Mouse (Mus musculus): ENCODE measurements around the gene B4gat1.

B4gat1 gene

DNA sequence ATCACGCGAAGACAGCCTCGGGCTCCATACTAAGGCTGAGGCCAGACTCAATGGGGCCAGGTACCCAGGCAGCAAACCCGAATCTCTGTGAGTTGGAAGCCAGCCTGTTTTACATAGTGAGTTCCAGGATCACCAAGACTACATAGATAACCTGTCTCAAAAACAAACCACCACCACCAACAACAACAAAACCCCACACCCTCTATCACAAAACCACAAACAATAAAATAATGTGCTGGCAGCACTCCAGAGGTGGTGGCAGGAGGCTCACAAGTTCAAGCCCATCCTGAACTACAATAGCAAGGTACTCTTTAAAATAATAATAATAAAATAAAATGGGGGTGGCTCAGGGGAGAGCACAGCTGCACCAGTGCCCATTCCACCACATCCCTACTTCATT, 2.0 kb upstream of the B4gat1 start:
- DNase-seq, result no peak

DNA sequence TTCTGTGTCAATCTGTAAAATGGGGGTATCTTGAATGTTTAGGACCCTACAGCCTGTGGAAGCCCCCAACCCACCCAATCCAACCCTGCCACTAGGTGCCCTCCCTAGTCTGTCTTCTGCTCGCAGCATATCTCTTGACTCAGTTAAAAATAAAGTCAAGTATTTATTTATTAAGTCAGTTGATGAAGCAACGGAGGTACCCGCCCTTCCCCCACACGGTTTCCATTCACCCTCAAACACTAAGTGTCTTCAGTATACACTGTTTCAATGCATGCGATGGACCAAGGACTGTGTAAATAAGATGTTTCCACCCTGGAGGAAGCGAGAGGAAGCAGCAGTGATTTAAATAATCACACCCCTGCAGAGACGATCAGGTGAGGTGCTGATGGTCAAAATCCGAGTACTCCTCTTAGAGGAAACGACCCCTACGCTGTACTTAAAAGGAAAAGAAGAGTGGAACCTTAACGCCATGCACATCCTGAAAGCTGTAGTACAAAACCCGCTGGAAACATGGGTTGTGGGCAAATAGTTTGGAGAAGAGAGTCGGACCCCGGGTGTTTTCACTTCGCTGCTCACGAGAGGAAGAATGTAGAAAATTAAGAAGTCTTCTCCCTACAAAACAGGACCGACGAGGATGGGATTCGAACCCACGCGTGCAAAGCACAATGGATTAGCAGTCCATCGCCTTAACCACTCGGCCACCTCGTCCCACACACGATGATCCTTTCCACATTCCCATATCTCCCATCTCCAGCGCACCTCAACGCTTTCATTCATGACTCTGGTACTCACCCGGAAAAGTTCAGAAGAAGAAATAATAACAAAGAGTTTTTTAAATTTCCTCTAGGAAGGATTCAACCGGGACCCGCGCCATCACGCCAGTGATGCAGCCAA, 701 bp upstream of the B4gat1 start:
- DNase-seq, result peak; percentile 83

DNA sequence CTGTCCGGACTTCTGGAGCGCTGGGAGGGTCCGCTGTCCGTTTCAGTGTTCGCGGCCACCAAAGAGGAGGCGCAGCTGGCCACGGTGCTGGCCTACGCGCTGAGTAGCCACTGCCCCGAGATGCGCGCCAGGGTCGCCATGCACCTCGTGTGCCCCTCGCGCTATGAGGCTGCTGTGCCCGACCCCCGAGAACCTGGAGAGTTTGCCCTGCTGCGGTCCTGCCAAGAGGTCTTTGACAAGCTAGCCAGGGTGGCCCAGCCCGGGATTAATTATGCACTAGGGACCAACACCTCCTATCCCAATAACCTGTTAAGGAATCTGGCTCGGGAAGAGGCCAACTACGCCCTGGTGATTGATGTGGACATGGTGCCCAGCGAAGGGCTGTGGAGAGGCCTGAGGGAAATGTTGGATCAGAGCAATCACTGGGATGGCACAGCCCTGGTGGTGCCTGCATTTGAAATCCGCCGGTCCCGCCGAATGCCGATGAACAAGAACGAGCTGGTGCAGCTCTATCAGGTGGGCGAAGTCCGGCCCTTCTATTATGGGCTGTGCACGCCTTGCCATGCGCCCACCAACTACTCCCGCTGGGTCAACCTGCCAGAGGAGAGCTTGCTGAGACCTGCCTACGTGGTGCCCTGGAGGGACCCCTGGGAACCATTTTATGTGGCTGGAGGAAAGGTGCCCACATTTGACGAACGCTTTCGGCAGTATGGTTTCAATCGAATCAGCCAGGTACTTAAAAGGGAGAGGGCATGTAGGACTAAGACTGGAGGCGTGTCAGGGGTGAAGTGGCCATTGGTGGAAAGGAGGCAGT, 882 bp downstream of the B4gat1 start:
- DNase-seq, result peak; percentile 39

DNA sequence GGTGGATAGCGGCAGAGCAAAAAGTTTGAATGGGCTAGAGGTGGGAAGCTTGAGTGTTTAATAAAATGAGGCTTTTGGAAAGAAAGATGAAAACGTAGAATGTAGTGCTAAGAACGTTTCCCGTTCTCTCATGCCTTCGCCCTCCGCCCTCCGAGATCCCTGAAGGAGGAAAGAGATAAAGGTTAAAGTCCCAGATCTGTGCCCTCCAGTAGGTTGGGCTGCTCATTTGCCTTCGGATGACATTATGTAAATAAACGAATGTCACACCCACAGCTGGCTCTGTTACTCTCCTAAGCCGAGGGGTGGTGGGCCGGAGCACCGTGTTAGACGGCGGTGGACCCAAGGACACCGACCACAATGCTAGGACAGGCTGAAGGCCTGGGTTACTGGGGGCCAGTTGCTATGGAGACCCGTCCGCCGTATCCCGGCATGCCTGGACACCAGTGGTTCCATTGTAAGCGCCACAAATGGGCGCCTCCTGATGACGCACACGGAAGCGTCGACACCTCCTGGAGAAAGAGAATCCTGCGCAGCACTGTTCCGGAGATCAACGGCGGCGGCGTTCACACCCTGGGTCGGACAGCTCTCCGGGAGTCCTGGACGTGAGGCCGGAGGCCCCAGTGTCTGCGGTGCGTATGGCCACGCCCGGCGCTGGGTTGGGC, 2.4 kb downstream of the B4gat1 start, which contains the start of gene Brms1:
TSS of gene Brms1 (plus strand) at position 493 of the 662 bp plus-strand sequence.
- peak; percentile 94 for DNase-seq

DNA sequence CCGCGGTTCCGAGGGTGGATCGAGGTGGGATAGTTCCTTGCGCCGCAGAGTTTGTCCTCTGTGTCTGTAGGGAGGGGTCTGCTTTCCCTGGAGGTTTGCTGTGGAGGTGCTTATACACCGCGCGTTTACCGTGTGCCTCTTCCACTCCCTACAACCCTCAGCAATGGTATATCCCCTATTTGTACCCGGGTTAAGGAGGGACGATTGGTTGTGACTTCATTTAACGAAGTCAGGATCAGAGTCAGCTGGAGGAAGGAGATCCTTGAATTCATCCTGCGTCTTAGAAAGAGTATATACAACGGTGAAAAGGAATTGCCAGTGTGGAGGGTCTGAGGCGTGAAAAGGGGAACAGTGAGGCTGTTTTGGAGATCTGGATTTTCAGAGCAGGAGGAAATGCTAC, 3.0 kb downstream of the B4gat1 start:
- no peak for DNase-seq

DNA sequence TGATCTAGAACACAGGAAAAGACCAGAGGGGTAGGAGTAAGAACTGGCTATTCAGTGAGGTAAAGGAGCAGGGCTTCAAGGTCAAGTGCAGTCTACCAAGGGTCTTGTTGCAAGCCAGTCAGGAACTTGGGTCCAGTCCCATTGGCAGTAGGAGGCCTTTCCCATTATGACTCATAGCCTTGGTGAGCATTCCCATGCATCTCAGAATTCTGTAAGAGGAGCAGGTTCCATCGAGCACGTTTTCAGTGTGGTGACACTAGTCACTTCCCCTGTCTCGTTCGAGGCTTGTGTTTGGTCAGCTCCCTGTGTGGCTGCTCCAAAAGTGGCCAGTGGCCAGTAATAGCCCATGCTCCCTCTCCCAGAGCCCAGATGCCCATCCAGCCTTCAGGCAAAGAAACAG, 6.9 kb downstream of the B4gat1 start:
- no peak for DNase-seq

DNA sequence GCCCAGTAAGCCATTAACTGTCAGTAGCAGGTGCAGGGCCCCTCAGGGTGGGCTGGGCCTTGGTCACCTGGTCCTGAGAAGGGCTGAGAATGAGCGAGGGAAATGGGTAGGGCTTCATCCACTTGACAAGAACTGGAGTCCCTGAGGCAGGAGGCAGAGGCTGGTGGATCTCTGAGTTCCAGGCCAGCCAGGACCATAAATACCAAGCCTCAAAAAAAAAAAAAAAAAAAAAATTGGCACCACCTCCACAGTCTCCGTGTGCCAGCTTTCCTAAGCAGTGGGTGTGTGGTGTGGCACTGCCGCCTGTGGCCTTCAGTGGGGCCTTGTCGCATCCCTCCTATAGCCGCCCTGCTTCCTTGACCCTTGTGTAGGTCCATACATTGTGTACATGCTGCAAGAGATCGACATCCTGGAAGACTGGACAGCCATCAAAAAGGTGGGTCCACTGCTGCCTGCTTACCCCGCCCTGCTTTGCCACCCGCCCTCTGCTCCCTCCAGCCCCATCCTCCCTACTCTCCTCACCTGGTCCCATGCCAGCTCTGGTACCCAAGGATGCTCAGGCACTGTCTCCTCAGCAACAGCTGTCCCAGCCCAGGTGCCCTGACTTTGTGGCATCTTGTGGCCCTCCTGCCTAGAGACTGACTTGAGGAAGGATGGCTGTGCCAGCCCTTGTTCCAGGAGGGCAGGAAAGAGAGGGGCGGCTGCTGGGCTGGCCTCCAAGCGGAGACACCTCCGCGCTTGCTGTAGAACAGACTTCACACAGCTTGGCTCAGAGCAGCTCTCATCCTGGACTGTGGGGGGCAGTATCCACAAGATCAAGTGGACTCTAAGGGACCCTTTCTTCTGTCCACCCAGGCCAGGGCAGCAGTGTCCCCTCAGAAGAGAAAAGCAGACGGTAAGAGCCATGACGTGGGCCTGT, 9.8 kb downstream of the B4gat1 start:
- DNase-seq, result no peak

DNA sequence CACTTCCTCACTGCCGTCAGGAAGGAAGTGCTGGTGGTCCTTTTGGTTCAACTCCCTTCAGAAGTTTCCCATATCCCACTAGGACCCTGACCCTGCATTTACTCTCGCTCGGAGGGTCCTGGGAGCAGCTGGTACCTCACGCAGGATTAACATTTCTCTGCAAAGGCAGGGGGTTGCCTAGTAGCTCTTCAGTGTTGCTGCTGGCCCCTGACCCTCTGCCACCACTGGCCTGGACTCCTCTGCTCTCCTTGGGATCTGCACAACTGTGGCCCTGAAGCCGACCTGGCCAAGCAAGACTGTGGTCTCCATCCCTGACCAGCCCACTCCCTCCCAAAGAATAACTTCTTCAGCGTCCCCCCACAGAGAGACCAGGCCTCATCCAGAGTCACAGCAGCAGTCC, 10.7 kb downstream of the B4gat1 start:
- DNase-seq, result no peak

DNA sequence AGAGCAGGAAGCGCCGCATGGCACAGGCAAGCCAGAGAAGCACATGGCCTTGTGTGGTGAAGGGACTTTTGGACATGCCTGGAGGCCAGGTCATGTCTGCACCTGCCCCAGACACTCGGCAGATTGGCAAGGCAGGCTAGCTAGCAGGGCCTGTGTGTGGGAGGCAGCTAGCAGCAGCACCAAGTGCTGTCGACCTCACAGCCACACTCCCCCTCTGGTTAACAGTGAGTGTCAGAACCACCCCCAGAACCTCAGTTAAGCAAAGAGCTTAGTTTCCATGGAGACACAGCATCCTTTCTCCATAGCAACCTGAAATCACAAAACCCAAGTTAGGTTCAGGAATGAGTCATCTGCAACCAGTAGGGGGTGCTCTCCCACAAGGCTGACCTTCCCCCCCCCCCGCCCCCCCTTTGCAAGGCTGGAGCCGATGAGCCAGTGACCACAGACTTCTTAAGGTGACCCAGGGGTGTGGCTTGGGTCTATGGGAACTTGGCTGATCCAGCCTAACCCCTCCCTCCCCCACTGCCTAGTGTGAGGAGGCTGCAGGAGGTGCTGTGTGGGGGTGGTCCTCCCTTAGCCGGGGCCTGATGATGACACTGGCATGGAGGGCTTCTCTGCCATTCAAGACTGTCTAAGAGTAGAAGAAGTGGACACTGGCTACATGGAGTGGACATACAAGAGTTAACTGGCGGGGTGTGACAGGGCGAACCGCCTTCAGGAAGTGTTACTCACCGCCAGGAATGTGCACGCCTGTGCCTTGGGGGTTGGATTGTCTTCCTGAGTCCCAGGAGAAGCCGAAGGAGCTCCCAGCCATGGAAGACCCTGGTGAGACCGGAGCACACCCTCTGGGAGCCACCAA, 11.7 kb downstream of the B4gat1 start, which contains the start of gene Rin1:
TSS of gene Rin1 (plus strand) at position 435 of the 859 bp plus-strand sequence.
- peak; percentile 62 for DNase-seq

DNA sequence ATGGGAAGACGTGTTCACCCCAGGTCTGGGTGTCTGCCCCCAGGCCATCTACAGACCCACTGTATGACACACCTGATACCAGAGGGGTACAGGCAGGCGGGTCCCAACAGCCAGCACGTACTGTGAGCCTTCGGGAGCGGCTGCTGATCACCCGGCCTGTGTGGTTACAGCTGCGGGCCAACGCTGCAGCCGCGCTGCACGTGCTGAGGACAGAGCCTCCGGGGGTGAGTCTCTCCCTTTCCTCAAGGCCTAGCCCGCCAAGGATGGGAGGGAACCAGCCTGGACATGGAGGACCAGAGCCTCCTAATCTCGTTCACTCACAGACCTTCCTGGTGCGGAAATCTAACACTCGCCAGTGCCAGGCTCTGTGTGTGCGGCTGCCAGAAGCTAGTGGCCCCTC, 12.4 kb downstream of the B4gat1 start:
- no peak for DNase-seq

DNA sequence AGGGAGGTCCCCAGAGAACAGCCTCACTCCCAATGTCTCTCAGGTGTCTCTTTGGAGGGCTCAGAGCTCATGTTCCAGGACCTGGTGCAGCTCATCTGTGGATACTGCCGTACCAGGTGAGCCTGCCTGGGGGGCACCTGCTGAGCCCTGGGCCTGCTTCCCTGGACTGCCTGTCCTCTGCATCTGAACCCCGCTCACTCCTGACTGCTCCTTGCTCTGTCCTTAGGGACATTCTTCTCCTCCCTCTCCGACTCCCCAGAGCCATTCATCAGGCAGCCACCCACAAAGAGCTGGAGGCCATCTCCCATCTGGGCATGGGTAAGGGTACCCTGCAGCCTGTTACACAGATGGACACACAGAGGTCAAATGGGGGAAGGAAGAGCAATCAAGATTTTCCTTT, 12.9 kb downstream of the B4gat1 start:
- DNase-seq, result no peak

DNA sequence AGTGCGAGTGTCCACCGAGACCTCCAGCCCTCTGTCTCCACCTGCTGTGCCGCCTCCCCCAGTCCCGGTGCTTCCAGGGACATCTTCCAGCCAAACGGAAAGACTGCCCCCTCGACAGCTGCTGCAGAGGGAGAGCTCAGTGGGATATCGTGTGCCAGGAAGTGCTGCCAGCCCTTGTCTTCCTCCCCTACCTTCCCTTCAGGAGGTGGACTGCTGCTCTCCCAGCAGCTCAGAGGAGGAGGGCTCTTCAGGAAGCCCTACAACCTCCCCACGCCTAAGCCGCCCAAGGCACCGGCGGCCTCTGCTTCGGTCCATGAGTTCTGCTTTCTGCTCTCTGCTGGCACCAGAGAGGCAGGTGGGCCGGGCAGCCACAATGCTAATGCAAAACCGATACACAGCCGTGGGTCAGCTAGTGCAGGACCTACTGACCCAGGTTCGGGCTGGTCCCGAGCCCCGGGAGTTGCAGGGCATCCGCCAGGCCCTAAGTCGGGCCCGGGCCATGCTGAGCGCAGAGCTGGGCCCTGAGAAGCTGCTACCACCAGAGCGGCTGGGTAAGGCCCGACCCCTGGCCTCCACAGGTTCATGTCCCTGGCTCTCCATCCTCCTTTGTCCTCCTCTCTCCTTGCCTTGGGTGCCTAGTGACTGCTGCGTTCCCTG, 13.7 kb downstream of the B4gat1 start:
- DNase-seq, result no peak

DNA sequence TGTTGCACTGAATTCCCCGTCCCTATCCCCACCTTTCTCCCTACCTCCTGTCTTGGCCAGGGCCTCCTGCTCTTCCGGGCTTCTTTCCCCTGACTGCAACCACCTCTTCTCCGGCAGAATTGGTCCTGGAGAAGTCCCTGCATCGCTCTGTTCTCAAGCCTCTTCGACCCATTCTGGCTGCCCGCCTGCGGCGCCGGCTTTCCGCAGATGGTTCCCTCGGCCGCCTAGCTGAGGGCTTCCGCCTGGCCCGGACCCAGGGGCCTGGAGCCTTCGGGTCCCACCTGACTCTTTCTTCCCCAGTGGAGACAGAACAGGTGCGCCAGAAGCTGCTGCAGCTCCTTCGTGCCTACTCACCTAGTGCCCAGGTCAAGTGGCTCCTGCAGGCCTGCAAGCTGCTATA, 14.2 kb downstream of the B4gat1 start:
- no peak for DNase-seq

DNA sequence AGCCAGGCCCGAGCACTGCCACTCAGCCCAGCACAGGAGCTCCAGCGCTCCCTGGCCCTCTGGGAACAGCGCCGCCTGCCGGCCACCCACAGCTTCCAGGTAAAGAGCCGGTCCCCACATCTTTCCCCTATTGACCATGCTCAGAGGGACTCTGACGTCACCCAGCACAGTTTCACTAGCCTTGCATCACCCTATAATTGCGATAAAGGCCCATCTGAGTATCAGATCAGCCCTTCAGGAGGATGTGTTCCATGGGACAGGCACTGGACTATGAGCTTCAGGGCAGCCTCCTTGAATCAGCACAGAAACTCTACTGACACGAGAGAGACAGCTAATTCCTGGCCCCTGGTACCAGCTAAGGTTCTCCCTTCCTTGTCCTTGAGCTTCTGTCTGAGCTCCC, 15.3 kb downstream of the B4gat1 start:
- peak; percentile 47 for DNase-seq

DNA sequence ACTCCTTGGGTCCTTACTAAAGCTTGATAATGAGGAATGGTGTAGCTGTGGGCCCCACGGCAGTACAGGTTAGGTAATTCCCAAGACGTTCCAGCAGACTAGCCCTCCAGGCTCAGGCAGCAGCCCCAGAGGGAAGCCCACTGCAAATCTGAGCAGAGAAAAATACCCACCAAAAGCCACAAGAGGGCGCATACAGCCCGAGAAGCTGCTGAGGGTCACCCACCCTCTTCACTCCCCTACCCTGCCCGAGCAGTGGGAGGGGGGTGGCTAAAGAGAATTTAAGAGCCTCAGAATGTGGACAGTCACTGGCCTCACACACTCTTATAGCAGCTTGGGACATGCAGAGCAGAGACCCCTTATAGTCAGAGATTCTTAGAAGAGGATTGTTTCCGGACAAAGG, 17.6 kb downstream of the B4gat1 start:
- DNase-seq, result peak; percentile 34

DNA sequence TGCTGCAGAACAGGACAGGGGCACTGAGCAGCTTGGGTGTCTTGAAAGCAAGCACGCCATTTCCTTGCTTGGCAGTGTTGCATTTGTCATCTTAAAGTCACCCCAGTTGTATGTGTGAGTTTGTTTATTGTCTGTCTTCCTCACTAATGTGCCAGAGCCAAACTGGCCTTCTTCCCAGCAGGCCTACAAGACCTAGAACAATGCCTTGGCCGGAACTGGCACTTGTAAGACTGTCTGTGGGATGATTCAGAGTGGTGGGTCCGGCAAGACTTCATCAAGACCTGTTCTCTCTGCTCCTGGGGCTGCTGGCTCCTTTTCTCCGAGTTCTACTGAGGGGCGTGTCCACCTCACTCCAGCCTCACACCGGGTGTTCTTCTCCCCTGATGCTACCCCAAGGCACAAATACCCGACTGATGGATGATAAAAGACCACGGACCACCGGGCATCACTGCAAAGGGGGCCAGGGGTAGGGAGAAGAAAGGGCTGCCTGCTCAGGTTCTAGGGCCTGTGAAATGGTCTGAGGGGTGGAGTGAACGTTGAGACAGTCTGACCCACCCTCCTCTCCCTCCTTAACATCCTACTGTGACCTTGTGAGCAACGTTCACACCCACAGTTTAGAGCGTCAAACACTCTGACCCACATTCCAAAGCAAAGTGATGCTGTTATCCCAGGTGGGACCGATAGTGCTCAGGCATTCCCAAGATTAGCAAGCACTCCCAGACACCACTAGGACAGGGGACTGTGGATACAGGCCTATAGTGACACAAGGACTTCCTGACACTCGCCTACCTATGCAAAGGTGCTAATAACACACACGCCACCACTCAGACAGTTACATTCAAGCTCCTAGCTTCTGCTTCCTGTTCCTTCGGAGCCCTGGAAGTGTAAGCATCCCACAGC, 19.5 kb downstream of the B4gat1 start:
- no peak for DNase-seq

DNA sequence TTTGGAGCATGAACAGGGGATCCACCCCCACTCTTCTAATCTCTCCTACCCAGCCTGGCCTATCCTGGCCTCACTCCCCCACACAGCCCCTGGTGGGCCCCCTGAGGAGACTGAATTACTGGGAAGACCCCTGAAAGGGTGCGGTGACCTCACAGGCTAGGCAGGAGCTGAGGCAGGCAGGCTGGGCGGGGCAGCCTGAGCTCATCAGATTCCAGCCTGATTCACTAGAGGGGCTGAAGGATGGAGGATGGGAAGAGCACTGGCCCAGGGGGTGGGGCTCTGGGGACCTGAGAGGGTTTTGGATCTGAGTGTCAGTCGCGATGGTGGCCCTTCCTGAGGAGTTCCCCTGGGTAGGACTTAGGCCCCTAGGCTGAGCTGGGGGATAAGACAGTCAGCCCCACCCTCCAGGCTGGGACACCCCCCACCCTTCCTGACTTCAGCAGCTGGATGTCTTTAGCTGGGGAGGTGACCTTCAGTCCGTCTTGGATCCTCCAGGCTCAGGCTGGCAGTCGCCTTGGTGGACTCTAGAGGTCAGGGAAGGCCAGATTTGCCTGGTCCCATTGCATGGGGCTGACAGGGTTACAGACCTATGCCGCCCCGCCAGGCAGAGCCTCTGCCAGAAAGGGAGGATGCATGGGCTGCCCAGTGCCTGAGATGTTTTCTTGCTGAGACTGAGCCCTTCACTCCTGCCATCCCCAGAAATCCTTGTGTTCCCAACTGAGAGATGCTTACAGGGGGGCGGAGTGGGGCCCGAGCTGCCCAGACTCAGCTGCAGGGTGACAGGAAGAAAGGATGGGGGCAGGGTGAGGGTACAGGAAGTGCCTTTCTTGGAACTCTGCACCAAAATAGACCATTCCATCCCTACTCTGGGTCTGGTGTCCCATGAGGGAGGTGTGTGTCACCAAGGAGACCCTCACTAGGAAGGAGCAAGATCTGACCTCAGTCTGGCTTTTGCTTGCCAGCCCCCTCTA, 20.5 kb downstream of the B4gat1 start:
- no peak for DNase-seq
